Mouse (Mus musculus) frontal cortex, postnatal 10 days (tissue): ENCODE data around the gene Ttc30a2.
"Not testable (repeated sequence)": the region's sequence is repeated elsewhere in the genome, so short reads cannot be mapped to it uniquely, and the experiment has no call there.

Experiments
- DNase-seq, 2 experiments: peaks; one replicate each; pipeline ENCODE4 v3.0.0; 2022; ENCODE audit warnings: low spot score in 2 of 2, mixed read lengths in 1 of 2

Gene Ttc30a2

GRCm38 (mm10) chr2:75977752-75978368 lies at the start of gene Ttc30a2:
Ttc30a2 (minus strand) TSS chr2:75978170.
- DNase-seq, result not testable (repeated sequence)

GRCm38 (mm10) chr2:76016890-76017289 lies 38.9 kb upstream of the Ttc30a2 start:
- no peak for DNase-seq

- DNase-seq, result no peak
These were observed 38.2 kb upstream of the Ttc30a2 start for GRCm38 (mm10) chr2:76016136-76016535.

- no peak for DNase-seq
These were observed 37.5 kb upstream of the Ttc30a2 start for GRCm38 (mm10) chr2:76015460-76015859.

- no peak for DNase-seq
These were observed 36.7 kb upstream of the Ttc30a2 start for GRCm38 (mm10) chr2:76014659-76015058.

GRCm38 (mm10) chr2:76006194-76006593 lies 28.2 kb upstream of the Ttc30a2 start:
- DNase-seq, result no peak

- no peak for DNase-seq
These were observed 24.9 kb upstream of the Ttc30a2 start for GRCm38 (mm10) chr2:76002899-76003298.

GRCm38 (mm10) chr2:76001392-76001791 lies 23.4 kb upstream of the Ttc30a2 start:
- DNase-seq, result no peak

GRCm38 (mm10) chr2:75999636-76000035 lies 21.7 kb upstream of the Ttc30a2 start:
- DNase-seq, result no peak

GRCm38 (mm10) chr2:75998692-75999091 lies 20.7 kb upstream of the Ttc30a2 start:
- DNase-seq, result no peak

GRCm38 (mm10) chr2:75997726-75998125 lies 19.8 kb upstream of the Ttc30a2 start:
- no peak for DNase-seq

- no peak for DNase-seq
These were observed 16.9 kb upstream of the Ttc30a2 start for GRCm38 (mm10) chr2:75994841-75995240.

- DNase-seq, result no peak
These were observed 13.7 kb upstream of the Ttc30a2 start for GRCm38 (mm10) chr2:75991581-75992205.

- peak; percentile 47 to 61 for DNase-seq
These were observed 13.0 kb upstream of the Ttc30a2 start for GRCm38 (mm10) chr2:75990885-75991539.

GRCm38 (mm10) chr2:75989694-75990093 lies 11.7 kb upstream of the Ttc30a2 start:
- no peak for DNase-seq

- no peak for DNase-seq
These were observed 10.9 kb upstream of the Ttc30a2 start for GRCm38 (mm10) chr2:75988779-75989363.

GRCm38 (mm10) chr2:75988378-75988777 lies 10.4 kb upstream of the Ttc30a2 start:
- DNase-seq, result no peak

- DNase-seq, result no peak
These were observed 9.8 kb upstream of the Ttc30a2 start for GRCm38 (mm10) chr2:75987739-75988138.

- peak in 1 of 2 experiments; percentile 71 for DNase-seq
These were observed 7.2 kb upstream of the Ttc30a2 start for GRCm38 (mm10) chr2:75985124-75985523.

- DNase-seq, result no peak
These were observed 5.9 kb upstream of the Ttc30a2 start for GRCm38 (mm10) chr2:75983847-75984246.

GRCm38 (mm10) chr2:75983091-75983490 lies 5.1 kb upstream of the Ttc30a2 start:
- DNase-seq, result no peak

- DNase-seq, result no peak
These were observed 4.7 kb upstream of the Ttc30a2 start for GRCm38 (mm10) chr2:75982626-75983025.
